Mouse (Mus musculus) heart, adult 2 months (tissue): ENCODE data around the gene Aldh3b1. TPM values are rescaled to one million over a fixed set of nuclear protein-coding genes. Genes with fewer than 3 reads are reported as not detected.

ENCODE experiments used
- DNase-seq, 2 experiments: peaks; one replicate each; pipeline ENCODE4 v3.0.0; 2021
- H3K27ac ChIP-seq: fragments of 200-600 bp; 2 replicates; pipeline ENCODE4 v1.8.1; 2022
- H3K27me3 ChIP-seq: fragments of 200-500 bp; 2 replicates; pipeline ENCODE4 v1.6.1; 2012; ENCODE audit warnings: mild to moderate bottlenecking, low read length, inconsistent platforms, mixed read lengths; ENCODE audit not compliant: control insufficient read depth, insufficient read depth
- H3K36me3 ChIP-seq: fragments of 200-500 bp; 2 replicates; pipeline ENCODE4 v1.6.1; 2012; ENCODE audit warnings: low read length, inconsistent platforms; ENCODE audit not compliant: control insufficient read depth, insufficient read depth
- H3K4me1 ChIP-seq: fragments of 200-500 bp; 2 replicates; pipeline ENCODE4 v1.6.1; 2011; ENCODE audit warnings: low read length; ENCODE audit not compliant: control insufficient read depth, insufficient read depth
- H3K4me3 ChIP-seq: fragments of 200-600 bp; 2 replicates; pipeline ENCODE4 v1.8.1; 2022
- H3K79me2 ChIP-seq: fragments of 200-500 bp; replicated peaks from 2 replicates; pipeline ENCODE4 v1.6.1; 2012; ENCODE audit warnings: mild to moderate bottlenecking, inconsistent platforms, low read length, moderate library complexity, mixed read lengths; ENCODE audit not compliant: control insufficient read depth, insufficient read depth
- H3K9ac ChIP-seq: fragments of 200-500 bp; 2 replicates; pipeline ENCODE4 v1.6.1; 2012; ENCODE audit warnings: low read depth, mild to moderate bottlenecking, control low read depth, inconsistent platforms, low read length, mixed read lengths
- CTCF ChIP-seq: fragments of 200-600 bp; IDR thresholded peaks from 2 replicates; pipeline ENCODE4 v1.8.1; 2022; ENCODE audit warnings: antibody characterized with exemption, mild to moderate bottlenecking, moderate library complexity
- EP300 ChIP-seq: fragments of 200-500 bp; IDR thresholded peaks from 2 replicates; pipeline ENCODE4 v1.6.1; 2011; ENCODE audit warnings: low read depth, low read length, control low read depth; ENCODE audit not compliant: insufficient read depth
- POLR2A ChIP-seq: fragments of 200-500 bp; IDR thresholded peaks from 2 replicates; pipeline ENCODE4 v1.6.1; 2011; ENCODE audit warnings: mild to moderate bottlenecking, low read depth, low read length, control low read depth; ENCODE audit not compliant: insufficient read depth
- WGBS: fragments of 180-500 bp; shearing (Covaris S2); methylation state at CpG from one replicate; pipeline ENCODE4 v1.1.7; 2018; 5-methylcytosine and 5-hydroxymethylcytosine counted together
- intact Hi-C: fragments of 180-260 bp; cut with DNase I; formaldehyde crosslinking; loops from one replicate; pipeline ENCODE4 v1.15.1; 2025
- polyA plus RNA-seq: library from polyadenylated mRNA; depleted of rRNA; stranded (reverse); fragments of >200 nt; gene quantifications from 2 replicates; pipeline ENCODE4 v1.2.3, GENCODE M21; 2012
- total RNA-seq, 2 experiments: library from RNA; stranded (reverse); gene quantifications; 2 replicates each; pipeline ENCODE4 v1.2.3; 2021

Gene Aldh3b1
- total and polyA plus RNA-seq, 3 experiments: 1.6 to 4.8 (median 1.7) TPM

DNA sequence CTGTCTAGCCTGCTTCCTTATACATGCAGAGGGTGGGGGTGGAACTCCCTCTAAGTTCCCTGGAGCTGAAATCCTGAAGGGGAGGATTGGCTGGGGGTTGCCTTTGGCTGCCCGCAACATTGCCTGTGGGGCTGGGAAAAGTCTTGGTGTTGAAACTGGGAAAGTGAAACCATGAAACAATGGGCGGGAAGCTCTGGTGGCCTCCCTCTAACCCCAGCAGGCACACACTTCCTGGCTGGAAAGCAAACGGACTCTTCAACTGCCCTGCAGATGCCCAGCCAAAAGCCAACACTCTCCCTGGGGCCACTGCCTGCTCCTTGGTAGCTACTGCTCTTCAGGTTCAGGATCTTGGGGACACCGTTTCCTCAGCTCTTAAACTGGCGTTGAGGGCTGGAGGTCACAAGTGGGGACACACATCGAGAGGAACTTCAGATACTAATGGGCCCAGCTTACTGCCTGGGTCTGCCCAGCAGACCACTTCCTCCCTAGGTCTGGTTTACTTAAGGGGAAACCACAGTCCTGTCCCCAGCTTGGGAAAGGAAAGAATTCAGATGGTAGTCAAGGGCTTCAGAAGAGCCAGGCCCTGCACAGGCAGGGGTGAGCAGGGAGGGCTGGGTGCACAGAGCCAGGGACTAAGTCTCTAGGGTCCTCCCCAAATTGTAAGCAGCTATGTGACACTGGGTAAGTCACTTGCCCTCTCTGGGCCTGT, 24.2 kb downstream of the Aldh3b1 start:
- WGBS: 39% methylated on average over 6 of the region's 6 CpGs
- Histone ChIP-seq H3K36me3 (no peaks in the 10 kb centered on the region), H3K4me1 (peaks cover 3% of the 10 kb centered on the region; the same call in 1 of the 2 replicates), H3K27me3 (no peaks in the 10 kb centered on the region), H3K27ac (peak overlapping the region; percentile 83), H3K4me3 (peak overlapping the region; percentile 71), H3K79me2 (0 out of 2 replicates have a peak, but pooled peaks cover 1% of the 10 kb centered on the region), H3K9ac (peak overlapping the region; percentile 47)
- peak; percentile 48 for TF ChIP-seq POLR2A
- TF ChIP-seq CTCF: no peak
- peak; percentile 68 to 74 for DNase-seq
- intact Hi-C loops: no loop called here

DNA sequence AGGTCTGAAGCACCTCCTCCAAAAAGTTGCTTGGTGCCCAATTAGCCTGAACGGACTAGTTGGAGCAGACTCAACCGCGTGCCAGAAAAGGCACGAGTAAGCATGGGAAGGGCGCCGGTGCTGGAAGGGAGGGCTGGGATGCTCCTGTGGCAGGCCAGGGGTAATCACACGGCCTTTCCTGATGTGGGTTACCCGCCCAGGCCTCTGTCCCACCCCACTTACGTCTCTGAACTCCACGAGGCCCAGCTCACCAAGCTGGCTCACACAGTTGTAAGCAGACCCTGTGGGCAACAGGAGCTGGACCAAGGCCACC, 25.3 kb downstream of the Aldh3b1 start:
- Histone ChIP-seq H3K4me3 (no peak overlapping the region; the same call in 1 of the 2 replicates), H3K27ac (peak overlapping the region; percentile 83), H3K36me3 (no peaks in the 10 kb centered on the region), H3K79me2 (0 out of 2 replicates have a peak, but pooled peaks cover 1% of the 10 kb centered on the region), H3K9ac (0 out of 2 replicates have a peak overlapping the region, but pooled peaks have one; percentile 11), H3K27me3 (no peaks in the 10 kb centered on the region), H3K4me1 (peaks cover 3% of the 10 kb centered on the region; the same call in 1 of the 2 replicates)
- TF ChIP-seq EP300: no peak
- TF ChIP-seq POLR2A: no peak
- TF ChIP-seq CTCF: no peak
- intact Hi-C loops: no loop called here
- 57% methylated on average over 10 of the region's 10 CpGs for WGBS
- no peak for DNase-seq

DNA sequence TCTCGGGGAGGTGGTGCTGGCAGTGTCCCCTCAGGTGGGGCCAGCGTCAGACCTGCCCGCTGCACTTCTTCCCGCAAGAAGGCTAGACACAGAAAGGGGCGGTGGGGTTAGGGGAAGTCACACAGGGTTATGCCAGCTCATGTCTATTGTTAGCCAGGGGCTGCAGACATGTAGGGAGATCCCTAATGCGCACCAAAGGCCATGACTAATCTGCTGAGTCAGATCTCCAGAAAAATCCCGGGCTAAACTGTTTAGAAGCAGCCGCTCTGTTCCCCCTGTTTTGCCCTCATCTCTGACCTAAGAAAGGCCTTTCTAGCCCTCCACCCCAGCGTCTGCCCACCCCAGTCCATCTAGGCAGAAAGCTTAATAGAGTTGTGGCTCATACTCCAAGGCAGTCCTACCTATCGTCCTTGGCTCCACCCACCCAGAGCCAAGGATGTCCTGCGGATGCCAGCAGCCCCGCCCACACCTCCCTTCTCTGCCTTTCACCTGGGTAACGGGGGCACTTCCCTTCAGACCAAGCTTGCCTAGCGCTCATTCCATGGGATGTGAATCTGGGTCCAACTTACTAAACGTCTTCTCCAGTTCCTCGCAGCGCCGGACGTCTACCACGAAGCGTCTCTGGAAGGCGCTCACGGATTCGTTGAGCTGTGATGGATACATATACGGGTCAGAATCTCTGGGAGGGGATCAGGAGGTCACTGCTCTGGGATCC, 25.8 kb downstream of the Aldh3b1 start:
- WGBS: 83% methylated on average over 25 of the region's 25 CpGs
- no peak for TF ChIP-seq POLR2A
- TF ChIP-seq EP300: no peak
- no peak for TF ChIP-seq CTCF
- Histone ChIP-seq H3K4me3 (no peak overlapping the region), H3K36me3 (no peaks in the 10 kb centered on the region), H3K9ac (no peak overlapping the region), H3K27me3 (no peaks in the 10 kb centered on the region), H3K4me1 (peaks cover 3% of the 10 kb centered on the region; the same call in 1 of the 2 replicates), H3K79me2 (0 out of 2 replicates have a peak, but pooled peaks cover 1% of the 10 kb centered on the region), H3K27ac (peak overlapping the region; percentile 83)
- DNase-seq: no peak
- intact Hi-C loops: no loop called here

DNA sequence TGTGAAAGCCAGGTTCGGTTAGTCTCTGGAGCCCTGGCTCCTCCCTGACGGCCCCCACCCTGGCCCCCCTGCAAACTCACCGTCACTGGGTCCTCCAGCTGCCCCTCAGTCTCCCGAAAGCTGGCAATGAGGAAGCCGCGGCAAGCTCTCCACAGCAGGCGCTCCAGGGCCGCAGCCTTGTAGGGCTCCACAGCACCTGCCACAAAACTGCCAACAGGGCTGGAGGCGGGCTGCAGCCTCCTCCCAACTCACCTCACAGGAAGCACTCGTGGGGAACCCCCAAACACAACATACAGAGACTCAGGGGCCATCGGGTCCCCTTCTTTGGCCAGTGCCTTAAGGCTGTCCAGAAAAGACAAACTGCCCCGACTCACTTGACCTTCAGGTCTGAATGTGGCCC, 26.6 kb downstream of the Aldh3b1 start:
- Histone ChIP-seq H3K36me3 (no peaks in the 10 kb centered on the region), H3K27ac (no peak overlapping the region), H3K79me2 (0 out of 2 replicates have a peak, but pooled peaks cover 1% of the 10 kb centered on the region), H3K27me3 (no peaks in the 10 kb centered on the region), H3K9ac (no peak overlapping the region), H3K4me1 (peaks cover 3% of the 10 kb centered on the region; the same call in 1 of the 2 replicates), H3K4me3 (no peak overlapping the region)
- no peak for DNase-seq
- TF ChIP-seq CTCF (no peak), EP300 (no peak), POLR2A (no peak)
- intact Hi-C loops: no loop called here
- 92% methylated on average over 12 of the region's 12 CpGs for WGBS

DNA sequence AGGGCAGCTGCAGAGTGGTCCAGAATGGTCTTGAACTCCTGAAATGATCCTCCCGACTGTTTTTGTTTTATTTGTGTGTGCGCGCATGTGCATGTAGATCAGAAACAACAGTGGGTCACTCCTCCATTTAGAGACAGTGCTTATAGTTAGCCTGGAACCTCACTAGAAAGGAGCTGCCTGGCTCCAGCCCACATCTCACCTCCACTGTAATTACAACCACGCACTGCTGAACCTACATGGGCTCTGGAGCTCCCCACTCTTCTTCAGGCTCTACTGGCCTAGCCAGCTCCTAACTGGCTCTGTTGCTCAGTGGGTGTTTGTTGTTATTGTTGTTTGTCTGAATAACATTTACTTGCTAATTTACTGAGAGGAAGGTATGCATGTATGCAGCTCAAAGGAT, 30.0 kb downstream of the Aldh3b1 start:
- TF ChIP-seq CTCF (no peak), EP300 (no peak), POLR2A (no peak)
- H3K27me3 ChIP-seq: no peaks in the 10 kb centered on the region
- intact Hi-C loops: no loop called here
- no peak overlapping the region for H3K27ac ChIP-seq
- peaks cover 3% of the 10 kb centered on the region; the same call in 1 of the 2 replicates for H3K4me1 ChIP-seq
- no peak overlapping the region for H3K4me3 ChIP-seq
- H3K9ac ChIP-seq: no peak overlapping the region
- WGBS: 97% methylated on average over 4 of the region's 4 CpGs
- H3K79me2 ChIP-seq: 0 out of 2 replicates have a peak, but pooled peaks cover 1% of the 10 kb centered on the region
- DNase-seq: no peak
- no peaks in the 10 kb centered on the region for H3K36me3 ChIP-seq

DNA sequence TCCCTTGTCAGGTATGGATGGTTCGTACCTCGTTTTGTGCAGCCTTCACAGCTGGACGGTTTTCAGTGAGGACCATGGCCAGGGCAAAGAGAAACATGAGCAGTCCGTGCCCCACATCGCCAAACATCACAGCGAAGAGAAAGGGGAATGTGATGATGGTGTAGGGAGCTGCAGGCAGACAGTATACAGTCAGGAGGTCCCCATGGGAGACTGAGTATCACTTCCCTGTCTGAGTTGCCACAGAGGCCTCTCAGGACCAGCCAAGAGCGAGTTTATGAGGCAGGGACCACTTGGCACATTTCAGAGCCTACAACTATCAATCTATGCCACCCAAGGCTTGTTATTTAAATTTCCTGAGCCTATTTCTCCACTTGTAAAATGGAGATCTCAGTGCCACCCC, 30.7 kb downstream of the Aldh3b1 start:
- no peaks in the 10 kb centered on the region for H3K36me3 ChIP-seq
- intact Hi-C loops: no loop called here
- WGBS: 84% methylated on average over 7 of the region's 7 CpGs

More for the DNA sequence above, 30.7 kb downstream of the Aldh3b1 start:
- Histone ChIP-seq H3K79me2 (0 out of 2 replicates have a peak, but pooled peaks cover 1% of the 10 kb centered on the region), H3K4me3 (no peak overlapping the region), H3K9ac (no peak overlapping the region), H3K27ac (no peak overlapping the region), H3K4me1 (no peaks in the 10 kb centered on the region), H3K27me3 (no peaks in the 10 kb centered on the region)
- TF ChIP-seq CTCF: no peak
- TF ChIP-seq POLR2A: no peak
- no peak for TF ChIP-seq EP300
- no peak for DNase-seq
